Mouse (Mus musculus) MN1 (cell line): Measurements from ENCODE around the gene Rnf19b.

Experiments used
- DNase-seq: peaks from one replicate; pipeline ENCODE4 v3.0.0-alpha.2; 2016; ENCODE audit warnings: low spot score

Rnf19b gene

GRCm38 (mm10) chr4:129058207-129059092, at the start of gene Rnf19b:
Gene Rnf19b (plus strand): TSS chr4:129058271.
- DNase-seq, result peak; percentile 65

GRCm38 (mm10) chr4:129008672-129009071, 49.4 kb upstream of the Rnf19b start:
- peak; percentile 32 for DNase-seq

GRCm38 (mm10) chr4:129009521-129009920, 48.5 kb upstream of the Rnf19b start:
- DNase-seq, result peak; percentile 73

GRCm38 (mm10) chr4:129011604-129012121, 46.4 kb upstream of the Rnf19b start:
- peak; percentile 95 for DNase-seq

GRCm38 (mm10) chr4:129013151-129013864, 44.8 kb upstream of the Rnf19b start:
- no peak for DNase-seq

- no peak for DNase-seq
Measured at GRCm38 (mm10) chr4:129016329-129016728, 41.7 kb upstream of the Rnf19b start.

GRCm38 (mm10) chr4:129017150-129017549, 40.9 kb upstream of the Rnf19b start:
- no peak for DNase-seq

GRCm38 (mm10) chr4:129018788-129019435, 39.2 kb upstream of the Rnf19b start:
- no peak for DNase-seq

GRCm38 (mm10) chr4:129019788-129020187, 38.3 kb upstream of the Rnf19b start:
- DNase-seq, result peak; percentile 58

GRCm38 (mm10) chr4:129020454-129020853, 37.6 kb upstream of the Rnf19b start:
- DNase-seq, result peak; percentile 95

GRCm38 (mm10) chr4:129021426-129021825, 36.6 kb upstream of the Rnf19b start:
- no peak for DNase-seq

GRCm38 (mm10) chr4:129021886-129022285, 36.2 kb upstream of the Rnf19b start:
- no peak for DNase-seq

- DNase-seq, result no peak
Measured at GRCm38 (mm10) chr4:129023884-129024283, 34.2 kb upstream of the Rnf19b start.

GRCm38 (mm10) chr4:129024775-129025174, 33.3 kb upstream of the Rnf19b start:
- DNase-seq, result peak; percentile 87

GRCm38 (mm10) chr4:129025707-129026106, 32.4 kb upstream of the Rnf19b start:
- DNase-seq, result no peak

- no peak for DNase-seq
Measured at GRCm38 (mm10) chr4:129030746-129031145, 27.3 kb upstream of the Rnf19b start.

GRCm38 (mm10) chr4:129031408-129031965, 26.6 kb upstream of the Rnf19b start:
- no peak for DNase-seq

GRCm38 (mm10) chr4:129032133-129032962, 25.7 kb upstream of the Rnf19b start:
- DNase-seq, result no peak

- peak; percentile 67 for DNase-seq
Measured at GRCm38 (mm10) chr4:129032963-129033951, 24.8 kb upstream of the Rnf19b start.

GRCm38 (mm10) chr4:129034224-129034623, 23.8 kb upstream of the Rnf19b start:
- DNase-seq, result no peak
